Mouse (Mus musculus): Measurements from ENCODE around the gene Zmym4.
A peak's percentile ranks its signal among the peaks of the same experiment; 100 is the strongest.

Gene Zmym4

GRCm38 (mm10) chr4:126822891-126823882 lies 144.7 kb downstream of the Zmym4 start:
- DNase-seq (ENCODE audit: low spot score) = no peak

GRCm38 (mm10) chr4:126814854-126815253 lies 153.1 kb downstream of the Zmym4 start:
- no peak for DNase-seq (ENCODE audit: low spot score)

GRCm38 (mm10) chr4:126813212-126813611 lies 154.7 kb downstream of the Zmym4 start:
- peak; percentile 30 for DNase-seq (ENCODE audit: low spot score)
